Mouse (Mus musculus): Measurements from ENCODE around the gene Myo10. TPM values are rescaled to one million over a fixed set of nuclear protein-coding genes. Genes with fewer than 3 reads are reported as not detected.

Myo10 gene
- polyA plus RNA-seq, 1 experiment from 2014 or later = 48.4 TPM

GRCm38 (mm10) chr15:25586828-25587227 lies 35.5 kb upstream of the Myo10 start:
- no peak overlapping the region for H3K9ac ChIP-seq (ENCODE audit: low read length)
- WGBS = 44% methylated on average over 3 of the region's 3 CpGs
- DNase-seq (ENCODE audit: low spot score) = no peak
- no peaks in the 10 kb centered on the region for H3K9me3 ChIP-seq (ENCODE audit: control insufficient read depth, low read length)
- H3K4me3 ChIP-seq (ENCODE audit: low read depth, low read length) = no peak overlapping the region
- H3K27ac ChIP-seq (replicated peaks; ENCODE audit: low read depth, low read length) = no peak overlapping the region
- no peaks in the 10 kb centered on the region for H3K36me3 ChIP-seq (ENCODE audit: control insufficient read depth, insufficient read depth, low read length)
- ATAC-seq (ENCODE audit: insufficient number of reproducible peaks, low FRiP score, low TSS enrichment, low read depth) = no peak
- no peaks in the 10 kb centered on the region for H3K27me3 ChIP-seq (ENCODE audit: control insufficient read depth, insufficient read depth, low read length)
- H3K4me2 ChIP-seq (ENCODE audit: low read depth, severe bottlenecking) = no peak overlapping the region
- H3K4me1 ChIP-seq (ENCODE audit: control insufficient read depth, insufficient read depth, low read length) = no peaks in the 10 kb centered on the region

- H3K9me3 ChIP-seq (ENCODE audit: control insufficient read depth, low read length) = no peaks in the 10 kb centered on the region
- H3K36me3 ChIP-seq (ENCODE audit: control insufficient read depth, insufficient read depth, low read length) = no peaks in the 10 kb centered on the region
- no peak overlapping the region for H3K27ac ChIP-seq (replicated peaks; ENCODE audit: low read depth, low read length)
- H3K27me3 ChIP-seq (ENCODE audit: control insufficient read depth, insufficient read depth, low read length) = no peaks in the 10 kb centered on the region
- no peaks in the 10 kb centered on the region for H3K4me1 ChIP-seq (ENCODE audit: control insufficient read depth, insufficient read depth, low read length)
- H3K4me3 ChIP-seq (ENCODE audit: low read depth, low read length) = no peak overlapping the region
- H3K9ac ChIP-seq (ENCODE audit: low read length) = no peak overlapping the region
- 83% methylated on average over 8 of the region's 8 CpGs for WGBS
- ATAC-seq (ENCODE audit: insufficient number of reproducible peaks, low FRiP score, low TSS enrichment, low read depth) = no peak
- H3K4me2 ChIP-seq (ENCODE audit: low read depth, severe bottlenecking) = no peak overlapping the region
- no peak for DNase-seq (ENCODE audit: low spot score)
These were observed 34.4 kb upstream of the Myo10 start for GRCm38 (mm10) chr15:25587943-25588342.

GRCm38 (mm10) chr15:25589318-25589902 lies 32.9 kb upstream of the Myo10 start:
- Histone ChIP-seq H3K27ac (replicated peaks; ENCODE audit: low read depth, low read length) (no peak overlapping the region), H3K36me3 (ENCODE audit: control insufficient read depth, insufficient read depth, low read length) (no peaks in the 10 kb centered on the region), H3K9me3 (ENCODE audit: control insufficient read depth, low read length) (no peaks in the 10 kb centered on the region), H3K4me3 (ENCODE audit: low read depth, low read length) (no peak overlapping the region), H3K27me3 (ENCODE audit: control insufficient read depth, insufficient read depth, low read length) (no peaks in the 10 kb centered on the region), H3K4me2 (ENCODE audit: low read depth, severe bottlenecking) (no peak overlapping the region), H3K9ac (ENCODE audit: low read length) (no peak overlapping the region), H3K4me1 (ENCODE audit: control insufficient read depth, insufficient read depth, low read length) (no peaks in the 10 kb centered on the region)
- 92% methylated on average over 11 of the region's 11 CpGs for WGBS
- DNase-seq (ENCODE audit: low spot score) = no peak
- no peak for ATAC-seq (ENCODE audit: insufficient number of reproducible peaks, low FRiP score, low TSS enrichment, low read depth)

GRCm38 (mm10) chr15:25589916-25590315 lies 32.4 kb upstream of the Myo10 start:
- Histone ChIP-seq H3K4me3 (ENCODE audit: low read depth, low read length) (no peak overlapping the region), H3K27me3 (ENCODE audit: control insufficient read depth, insufficient read depth, low read length) (no peaks in the 10 kb centered on the region), H3K4me2 (ENCODE audit: low read depth, severe bottlenecking) (no peak overlapping the region), H3K36me3 (ENCODE audit: control insufficient read depth, insufficient read depth, low read length) (no peaks in the 10 kb centered on the region), H3K27ac (replicated peaks; ENCODE audit: low read depth, low read length) (no peak overlapping the region), H3K4me1 (ENCODE audit: control insufficient read depth, insufficient read depth, low read length) (no peaks in the 10 kb centered on the region), H3K9me3 (ENCODE audit: control insufficient read depth, low read length) (no peaks in the 10 kb centered on the region), H3K9ac (ENCODE audit: low read length) (no peak overlapping the region)
- DNase-seq (ENCODE audit: low spot score) = no peak
- 82% methylated on average over 5 of the region's 5 CpGs for WGBS
- no peak for ATAC-seq (ENCODE audit: insufficient number of reproducible peaks, low FRiP score, low TSS enrichment, low read depth)

- H3K4me2 ChIP-seq (ENCODE audit: low read depth, severe bottlenecking) = no peak overlapping the region
- H3K36me3 ChIP-seq (ENCODE audit: control insufficient read depth, insufficient read depth, low read length) = no peaks in the 10 kb centered on the region
- no peak for ATAC-seq (ENCODE audit: insufficient number of reproducible peaks, low FRiP score, low TSS enrichment, low read depth)
- no peak for DNase-seq (ENCODE audit: low spot score)
- H3K27me3 ChIP-seq (ENCODE audit: control insufficient read depth, insufficient read depth, low read length) = no peaks in the 10 kb centered on the region
- H3K9me3 ChIP-seq (ENCODE audit: control insufficient read depth, low read length) = no peaks in the 10 kb centered on the region
- no peaks in the 10 kb centered on the region for H3K4me1 ChIP-seq (ENCODE audit: control insufficient read depth, insufficient read depth, low read length)
- no peak overlapping the region for H3K27ac ChIP-seq (replicated peaks; ENCODE audit: low read depth, low read length)
- no peak overlapping the region for H3K4me3 ChIP-seq (ENCODE audit: low read depth, low read length)
- WGBS = 80% methylated on average over 7 of the region's 7 CpGs
- no peak overlapping the region for H3K9ac ChIP-seq (ENCODE audit: low read length)
These were observed 31.4 kb upstream of the Myo10 start for GRCm38 (mm10) chr15:25590891-25591290.

- H3K27ac ChIP-seq (replicated peaks; ENCODE audit: low read depth, low read length) = no peak overlapping the region
- no peaks in the 10 kb centered on the region for H3K27me3 ChIP-seq (ENCODE audit: control insufficient read depth, insufficient read depth, low read length)
- no peaks in the 10 kb centered on the region for H3K9me3 ChIP-seq (ENCODE audit: control insufficient read depth, low read length)
- H3K4me2 ChIP-seq (ENCODE audit: low read depth, severe bottlenecking) = no peak overlapping the region
- ATAC-seq (ENCODE audit: insufficient number of reproducible peaks, low FRiP score, low TSS enrichment, low read depth) (no peak), DNase-seq (ENCODE audit: low spot score) (no peak)
- H3K4me3 ChIP-seq (ENCODE audit: low read depth, low read length) = no peak overlapping the region
- H3K4me1 ChIP-seq (ENCODE audit: control insufficient read depth, insufficient read depth, low read length) = no peaks in the 10 kb centered on the region
- no peak overlapping the region for H3K9ac ChIP-seq (ENCODE audit: low read length)
- no peaks in the 10 kb centered on the region for H3K36me3 ChIP-seq (ENCODE audit: control insufficient read depth, insufficient read depth, low read length)
- WGBS = 75% methylated on average over 4 of the region's 4 CpGs
These were observed 30.4 kb upstream of the Myo10 start for GRCm38 (mm10) chr15:25591964-25592363.

GRCm38 (mm10) chr15:25593469-25594150 lies 28.7 kb upstream of the Myo10 start:
- Histone ChIP-seq H3K27me3 (ENCODE audit: control insufficient read depth, insufficient read depth, low read length) (no peaks in the 10 kb centered on the region), H3K4me3 (ENCODE audit: low read depth, low read length) (no peak overlapping the region), H3K9ac (ENCODE audit: low read length) (no peak overlapping the region), H3K36me3 (ENCODE audit: control insufficient read depth, insufficient read depth, low read length) (no peaks in the 10 kb centered on the region), H3K9me3 (ENCODE audit: control insufficient read depth, low read length) (no peaks in the 10 kb centered on the region), H3K4me1 (ENCODE audit: control insufficient read depth, insufficient read depth, low read length) (no peaks in the 10 kb centered on the region), H3K27ac (replicated peaks; ENCODE audit: low read depth, low read length) (no peak overlapping the region), H3K4me2 (ENCODE audit: low read depth, severe bottlenecking) (no peak overlapping the region)
- ATAC-seq (ENCODE audit: insufficient number of reproducible peaks, low FRiP score, low TSS enrichment, low read depth) = no peak
- WGBS = 57% methylated on average over 7 of the region's 7 CpGs
- no peak for DNase-seq (ENCODE audit: low spot score)

- 94% methylated on average over 5 of the region's 5 CpGs for WGBS
- Histone ChIP-seq H3K4me1 (ENCODE audit: control insufficient read depth, insufficient read depth, low read length) (no peaks in the 10 kb centered on the region), H3K36me3 (ENCODE audit: control insufficient read depth, insufficient read depth, low read length) (no peaks in the 10 kb centered on the region), H3K4me2 (ENCODE audit: low read depth, severe bottlenecking) (no peak overlapping the region), H3K9me3 (ENCODE audit: control insufficient read depth, low read length) (no peaks in the 10 kb centered on the region), H3K4me3 (ENCODE audit: low read depth, low read length) (no peak overlapping the region), H3K9ac (ENCODE audit: low read length) (no peak overlapping the region), H3K27me3 (ENCODE audit: control insufficient read depth, insufficient read depth, low read length) (no peaks in the 10 kb centered on the region), H3K27ac (replicated peaks; ENCODE audit: low read depth, low read length) (no peak overlapping the region)
- ATAC-seq (ENCODE audit: insufficient number of reproducible peaks, low FRiP score, low TSS enrichment, low read depth) (no peak), DNase-seq (ENCODE audit: low spot score) (no peak)
These were observed 24.0 kb upstream of the Myo10 start for GRCm38 (mm10) chr15:25598313-25598712.

GRCm38 (mm10) chr15:25602306-25602705 lies 20.0 kb upstream of the Myo10 start:
- Histone ChIP-seq H3K4me3 (ENCODE audit: low read depth, low read length) (no peak overlapping the region), H3K9me3 (ENCODE audit: control insufficient read depth, low read length) (no peaks in the 10 kb centered on the region; the same call in 1 of the 2 replicates), H3K27ac (replicated peaks; ENCODE audit: low read depth, low read length) (no peak overlapping the region), H3K4me1 (ENCODE audit: control insufficient read depth, insufficient read depth, low read length) (no peaks in the 10 kb centered on the region), H3K9ac (ENCODE audit: low read length) (no peak overlapping the region), H3K4me2 (ENCODE audit: low read depth, severe bottlenecking) (no peak overlapping the region), H3K27me3 (ENCODE audit: control insufficient read depth, insufficient read depth, low read length) (no peaks in the 10 kb centered on the region), H3K36me3 (ENCODE audit: control insufficient read depth, insufficient read depth, low read length) (no peaks in the 10 kb centered on the region)
- DNase-seq (ENCODE audit: low spot score) = no peak
- 64% methylated on average over 8 of the region's 8 CpGs for WGBS
- no peak for ATAC-seq (ENCODE audit: insufficient number of reproducible peaks, low FRiP score, low TSS enrichment, low read depth)
